Mouse (Mus musculus) hindbrain, embryonic 15.5 days (tissue): ENCODE measurements around the gene Dazap1. TPM values are rescaled to one million over a fixed set of nuclear protein-coding genes. Genes with fewer than 3 reads are reported as not detected.
A peak's percentile ranks its signal among the peaks of the same experiment; 100 is the strongest.

Source experiments
- ATAC-seq: fragments of 200-750 bp; cut with Nextera tagmentation; 2 replicates; pipeline ENCODE4 v1.8.0; 2017; ENCODE audit warnings: low read depth, moderate number of reproducible peaks, moderate TSS enrichment; ENCODE audit not compliant: low FRiP score
- H3K27ac ChIP-seq: fragments of 300-500 bp; sonication (generic); replicated peaks from 2 replicates; pipeline ENCODE4 v1.5.1; 2015; ENCODE audit warnings: mild to moderate bottlenecking, inconsistent platforms
- H3K27me3 ChIP-seq: fragments of 300-500 bp; sonication (generic); 2 replicates; pipeline ENCODE4 v1.6.1; 2015; ENCODE audit warnings: control low read depth, inconsistent platforms
- H3K36me3 ChIP-seq: fragments of 300-500 bp; sonication (generic); 2 replicates; pipeline ENCODE4 v1.6.1; 2015; ENCODE audit warnings: control low read depth, inconsistent platforms
- H3K4me1 ChIP-seq: fragments of 300-500 bp; sonication (generic); replicated peaks from 2 replicates; pipeline ENCODE4 v1.6.1; 2015; ENCODE audit warnings: control low read depth, inconsistent platforms
- H3K4me2 ChIP-seq: fragments of 300-500 bp; sonication (generic); 2 replicates; pipeline ENCODE4 v1.6.1; 2015; ENCODE audit warnings: moderate library complexity, mild to moderate bottlenecking, inconsistent platforms
- H3K4me3 ChIP-seq: fragments of 300-500 bp; sonication (generic); 2 replicates; pipeline ENCODE4 v1.5.1; 2015; ENCODE audit warnings: mild to moderate bottlenecking, inconsistent platforms
- H3K9ac ChIP-seq: fragments of 300-500 bp; sonication (generic); 2 replicates; pipeline ENCODE4 v1.6.1; 2015; ENCODE audit warnings: inconsistent platforms
- H3K9me3 ChIP-seq: fragments of 300-500 bp; sonication (generic); 2 replicates; pipeline ENCODE4 v1.6.1; 2016; ENCODE audit warnings: control low read depth, inconsistent platforms
- WGBS: fragments of 180-500 bp; shearing (Covaris S2); methylation state at CpG from one replicate; pipeline ENCODE4 v1.1.7; 2015; 5-methylcytosine and 5-hydroxymethylcytosine counted together
- polyA plus RNA-seq: library from polyadenylated mRNA; unstranded; fragments of >200 nt; fragmentation: Nextera tagmentation; extraction: Ambion mirVana; gene quantifications from 2 replicates; pipeline ENCODE4 v1.2.1, GENCODE M21; 2015

The Dazap1 gene
- polyA plus RNA-seq, 1 experiment from 2014 or later = 51.3 TPM

DNA sequence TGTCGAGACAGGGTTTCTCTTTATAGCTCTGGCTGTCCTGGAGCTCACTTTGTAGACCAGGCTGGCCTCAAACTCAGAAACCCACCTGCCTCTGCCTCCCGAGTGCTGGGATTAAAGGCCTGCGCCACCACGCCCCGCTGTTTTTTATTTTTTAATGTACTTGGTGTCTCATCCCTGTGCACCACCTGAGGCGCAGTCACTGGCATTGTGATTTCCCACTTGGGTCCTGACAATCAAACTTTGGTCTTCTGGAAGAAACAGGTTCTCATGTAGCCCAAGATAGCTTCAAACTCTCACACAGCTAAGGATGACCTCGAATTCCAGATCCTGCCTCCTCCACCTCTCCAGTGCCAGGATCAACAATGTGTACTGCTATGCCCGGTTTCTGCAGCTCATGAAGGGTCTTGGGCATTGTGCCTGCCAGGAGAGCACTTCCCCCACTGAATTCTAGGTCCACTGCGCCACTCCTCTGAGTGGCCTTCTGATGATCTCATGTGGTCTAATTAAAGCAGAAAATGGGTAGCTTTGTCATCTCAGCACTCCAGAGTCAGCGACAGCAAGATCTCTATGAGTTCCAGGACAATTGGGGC is 1.6 kb downstream of the Dazap1 start:
- Histone ChIP-seq H3K4me3 (no peak overlapping the region), H3K27me3 (no peaks in the 10 kb centered on the region), H3K9me3 (no peaks in the 10 kb centered on the region), H3K4me1 (peaks cover 66% of the 10 kb centered on the region), H3K36me3 (peaks cover 8% of the 10 kb centered on the region), H3K27ac (no peak overlapping the region), H3K4me2 (no peak overlapping the region), H3K9ac (no peak overlapping the region)
- WGBS = 91% methylated on average over 10 of the region's 10 CpGs
- no peak for ATAC-seq

- no peaks in the 10 kb centered on the region for H3K27me3 ChIP-seq
- H3K4me3 ChIP-seq = peak overlapping the region; percentile 96
- WGBS = 2% methylated on average over 60 of the region's 81 CpGs
- peaks cover 74% of the 10 kb centered on the region for H3K4me1 ChIP-seq
- peak overlapping the region; percentile 88 for H3K27ac ChIP-seq
- H3K9ac ChIP-seq = peak overlapping the region; percentile 99
- 0 out of 2 replicates have a peak, but pooled peaks cover 3% of the 10 kb centered on the region for H3K36me3 ChIP-seq
- no peaks in the 10 kb centered on the region for H3K9me3 ChIP-seq
- peak overlapping the region; percentile 85 for H3K4me2 ChIP-seq
- peak; percentile 81 for ATAC-seq
Measured at GRCm38 (mm10) chr10:80264341-80265148, 3.3 kb downstream of the Dazap1 start.

DNA sequence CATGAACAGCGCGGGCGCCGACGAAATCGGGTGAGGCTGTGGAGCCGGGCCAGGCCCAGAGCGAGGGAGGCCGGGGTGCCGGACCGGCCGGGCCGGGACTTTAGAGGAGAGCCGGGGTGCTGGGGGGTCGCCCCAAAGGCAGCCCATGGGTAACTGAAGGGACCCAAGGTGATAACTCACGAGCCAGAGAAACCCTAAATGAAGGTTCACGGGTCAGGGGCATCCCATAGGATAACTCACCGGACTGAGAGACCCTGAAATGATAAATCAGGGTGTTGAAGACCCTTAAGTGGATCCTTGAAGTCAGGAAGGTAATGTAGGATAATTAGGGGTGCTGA is 3.8 kb downstream of the Dazap1 start:
- ATAC-seq = no peak; the same call in 1 of the 2 replicates
- Histone ChIP-seq H3K9ac (peak overlapping the region; percentile 99), H3K4me3 (peak overlapping the region; percentile 96), H3K9me3 (no peaks in the 10 kb centered on the region), H3K4me1 (peaks cover 72% of the 10 kb centered on the region), H3K27ac (peak overlapping the region; percentile 88), H3K27me3 (no peaks in the 10 kb centered on the region), H3K36me3 (0 out of 2 replicates have a peak, but pooled peaks cover 3% of the 10 kb centered on the region), H3K4me2 (peak overlapping the region; percentile 85)
- under 1% methylated on average over 18 of the region's 18 CpGs for WGBS

DNA sequence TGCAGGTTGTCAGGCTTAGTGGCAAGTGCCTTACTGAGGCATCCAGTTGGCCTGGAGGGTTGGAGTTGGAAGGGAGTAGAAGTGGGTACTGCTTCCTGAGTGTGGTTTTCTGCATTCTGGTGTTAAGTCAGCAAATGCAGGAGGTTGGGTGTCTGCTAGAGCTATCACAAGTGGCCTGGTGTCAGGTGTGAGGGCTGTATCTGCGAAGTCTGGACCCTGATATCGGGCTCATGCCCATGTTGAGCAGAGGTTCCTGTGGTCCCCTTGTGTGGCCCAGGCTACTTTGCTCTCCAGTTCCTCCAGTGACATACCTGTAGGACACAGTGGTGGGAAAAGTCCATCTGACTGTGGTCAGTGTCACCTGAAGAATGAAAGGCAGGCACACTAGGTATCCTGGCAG is 8.8 kb downstream of the Dazap1 start:
- H3K9me3 ChIP-seq = no peaks in the 10 kb centered on the region
- H3K4me2 ChIP-seq = no peak overlapping the region
- no peak overlapping the region for H3K9ac ChIP-seq
- peaks cover 68% of the 10 kb centered on the region for H3K4me1 ChIP-seq
- H3K4me3 ChIP-seq = no peak overlapping the region
- 0 out of 2 replicates have a peak, but pooled peaks cover 6% of the 10 kb centered on the region for H3K36me3 ChIP-seq
- H3K27me3 ChIP-seq = no peaks in the 10 kb centered on the region
- 95% methylated on average over 2 of the region's 2 CpGs for WGBS
- H3K27ac ChIP-seq = 0 out of 2 replicates have a peak overlapping the region, but pooled peaks have one; percentile 30
- ATAC-seq = no peak

GRCm38 (mm10) chr10:80270734-80271181 is 9.5 kb downstream of the Dazap1 start:
- Histone ChIP-seq H3K9me3 (no peaks in the 10 kb centered on the region), H3K27me3 (no peaks in the 10 kb centered on the region), H3K27ac (0 out of 2 replicates have a peak overlapping the region, but pooled peaks have one; percentile 30), H3K4me1 (peaks cover 63% of the 10 kb centered on the region), H3K4me2 (no peak overlapping the region), H3K9ac (no peak overlapping the region), H3K36me3 (0 out of 2 replicates have a peak, but pooled peaks cover 6% of the 10 kb centered on the region), H3K4me3 (no peak overlapping the region)
- 72% methylated on average over 6 of the region's 6 CpGs for WGBS
- ATAC-seq = no peak

DNA sequence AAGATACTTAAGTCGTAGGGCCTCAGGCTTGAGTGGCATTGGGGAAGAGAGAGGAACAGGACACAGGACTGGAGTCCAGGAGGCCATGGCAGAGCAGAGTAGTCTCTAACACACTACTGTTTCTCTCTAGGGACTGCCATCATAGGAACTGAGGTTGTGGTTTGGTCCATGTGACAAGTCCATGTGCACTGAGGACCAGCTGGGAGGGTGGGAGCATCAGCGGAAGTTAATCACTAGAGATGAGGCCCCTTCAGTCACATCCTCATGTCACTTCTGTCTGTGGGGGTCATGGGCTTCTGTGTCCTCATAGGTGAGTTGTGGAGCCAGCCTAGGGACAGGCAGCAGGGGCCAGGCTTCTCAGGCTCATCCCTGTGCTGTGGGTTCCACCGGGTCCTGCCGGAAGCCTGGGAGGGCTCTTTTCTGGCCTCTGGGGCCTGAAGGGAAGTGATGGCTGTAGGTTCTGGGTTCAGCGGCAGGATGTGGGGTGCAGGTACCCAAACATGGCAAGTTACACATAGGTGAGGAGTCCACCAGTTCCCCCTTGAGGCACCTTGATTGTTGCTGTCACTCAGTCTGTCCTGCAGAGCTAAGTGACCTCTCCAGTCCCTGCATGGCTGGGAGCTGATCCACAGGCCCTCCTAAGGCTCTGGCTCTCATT is 10.0 kb downstream of the Dazap1 start:
- Histone ChIP-seq H3K27me3 (no peaks in the 10 kb centered on the region), H3K9me3 (no peaks in the 10 kb centered on the region), H3K4me2 (no peak overlapping the region), H3K4me1 (peaks cover 58% of the 10 kb centered on the region), H3K36me3 (peaks cover 10% of the 10 kb centered on the region; the same call in 1 of the 2 replicates), H3K9ac (no peak overlapping the region), H3K27ac (no peak overlapping the region), H3K4me3 (no peak overlapping the region)
- ATAC-seq = no peak
- WGBS = 84% methylated on average over 5 of the region's 5 CpGs

GRCm38 (mm10) chr10:80271870-80272585 is 10.7 kb downstream of the Dazap1 start:
- H3K4me3 ChIP-seq = no peak overlapping the region
- peaks cover 15% of the 10 kb centered on the region; the same call in 1 of the 2 replicates for H3K36me3 ChIP-seq
- no peak overlapping the region for H3K9ac ChIP-seq
- peaks cover 51% of the 10 kb centered on the region for H3K4me1 ChIP-seq
- no peaks in the 10 kb centered on the region for H3K27me3 ChIP-seq
- no peak overlapping the region for H3K27ac ChIP-seq
- H3K9me3 ChIP-seq = no peaks in the 10 kb centered on the region
- 88% methylated on average over 8 of the region's 8 CpGs for WGBS
- no peak overlapping the region for H3K4me2 ChIP-seq
- no peak for ATAC-seq

DNA sequence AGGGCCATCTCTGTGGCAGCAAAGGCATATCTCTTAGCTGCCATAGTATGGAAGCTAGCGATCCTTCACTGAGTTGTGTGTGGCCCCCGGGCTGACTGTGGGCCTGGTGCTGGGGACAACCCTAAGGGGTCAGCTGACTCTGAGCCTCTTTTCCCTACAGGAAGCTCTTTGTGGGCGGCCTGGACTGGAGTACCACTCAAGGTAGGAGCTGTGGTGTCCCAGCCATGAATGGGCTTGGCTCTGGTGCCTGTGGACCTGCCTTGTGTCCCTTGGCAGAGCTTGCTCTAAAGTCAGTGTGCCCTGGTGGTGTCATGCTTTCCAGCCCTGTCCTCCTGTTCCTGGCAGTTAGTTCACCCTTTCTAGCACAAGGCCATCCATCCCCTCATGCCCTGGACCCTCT is 12.6 kb downstream of the Dazap1 start:
- no peaks in the 10 kb centered on the region for H3K9me3 ChIP-seq
- no peak overlapping the region for H3K9ac ChIP-seq
- H3K27ac ChIP-seq = no peak overlapping the region
- H3K4me1 ChIP-seq = peaks cover 32% of the 10 kb centered on the region
- no peak overlapping the region for H3K4me2 ChIP-seq
- WGBS = 92% methylated on average over 3 of the region's 3 CpGs
- no peak overlapping the region for H3K4me3 ChIP-seq
- peaks cover 30% of the 10 kb centered on the region for H3K36me3 ChIP-seq
- H3K27me3 ChIP-seq = no peaks in the 10 kb centered on the region
- no peak for ATAC-seq

DNA sequence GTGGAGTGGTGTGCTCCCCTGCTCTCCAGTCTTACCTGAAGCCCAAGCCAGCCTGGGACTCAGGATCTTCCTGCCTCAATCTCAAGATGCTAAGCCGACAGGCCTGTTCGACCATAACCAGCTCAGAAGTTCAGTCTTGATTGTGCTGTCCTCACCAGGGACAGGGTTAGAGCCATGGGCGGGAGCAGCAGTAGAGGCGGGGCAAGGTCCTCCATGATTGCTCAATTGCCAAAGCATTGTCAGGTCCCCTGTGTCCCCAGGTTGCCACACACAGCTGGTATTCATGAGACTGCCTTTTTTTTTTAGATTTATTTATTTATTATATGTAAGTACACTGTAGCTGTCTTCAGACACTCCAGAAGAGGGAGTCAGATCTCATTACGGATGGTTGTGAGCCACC is 15.0 kb downstream of the Dazap1 start:
- Histone ChIP-seq H3K9me3 (no peaks in the 10 kb centered on the region), H3K9ac (no peak overlapping the region), H3K27me3 (no peaks in the 10 kb centered on the region), H3K4me1 (peaks cover 13% of the 10 kb centered on the region; the same call in 1 of the 2 replicates), H3K27ac (no peak overlapping the region), H3K4me2 (no peak overlapping the region), H3K4me3 (no peak overlapping the region), H3K36me3 (peaks cover 52% of the 10 kb centered on the region)
- WGBS = 88% methylated on average over 5 of the region's 5 CpGs
- ATAC-seq = no peak

DNA sequence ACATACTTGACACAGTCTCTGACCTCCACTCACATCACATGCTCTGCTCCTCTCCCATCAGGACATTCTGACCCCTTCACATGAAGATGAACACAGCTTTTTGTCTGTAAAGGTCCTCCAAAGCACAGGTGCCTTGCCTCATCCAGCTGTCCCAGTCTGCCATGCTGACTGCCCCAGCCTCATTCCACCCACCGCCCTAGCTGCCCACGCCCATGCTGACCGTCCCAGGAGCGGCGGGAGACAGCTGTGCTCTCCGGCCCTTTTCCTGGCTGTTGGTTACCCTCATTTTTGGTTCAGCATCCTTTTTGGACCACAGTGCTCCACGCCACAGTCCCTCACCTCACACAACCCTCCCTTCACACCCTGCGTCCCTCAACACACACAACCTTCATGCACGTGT is 17.1 kb downstream of the Dazap1 start:
- ATAC-seq = no peak
- peaks cover 57% of the 10 kb centered on the region for H3K36me3 ChIP-seq
- H3K9me3 ChIP-seq = no peaks in the 10 kb centered on the region
- H3K27ac ChIP-seq = no peak overlapping the region
- no peak overlapping the region for H3K9ac ChIP-seq
- 0 out of 2 replicates have a peak, but pooled peaks cover 3% of the 10 kb centered on the region for H3K4me1 ChIP-seq
- 92% methylated on average over 9 of the region's 9 CpGs for WGBS
- no peak overlapping the region for H3K4me2 ChIP-seq
- H3K27me3 ChIP-seq = no peaks in the 10 kb centered on the region
- H3K4me3 ChIP-seq = no peak overlapping the region

DNA sequence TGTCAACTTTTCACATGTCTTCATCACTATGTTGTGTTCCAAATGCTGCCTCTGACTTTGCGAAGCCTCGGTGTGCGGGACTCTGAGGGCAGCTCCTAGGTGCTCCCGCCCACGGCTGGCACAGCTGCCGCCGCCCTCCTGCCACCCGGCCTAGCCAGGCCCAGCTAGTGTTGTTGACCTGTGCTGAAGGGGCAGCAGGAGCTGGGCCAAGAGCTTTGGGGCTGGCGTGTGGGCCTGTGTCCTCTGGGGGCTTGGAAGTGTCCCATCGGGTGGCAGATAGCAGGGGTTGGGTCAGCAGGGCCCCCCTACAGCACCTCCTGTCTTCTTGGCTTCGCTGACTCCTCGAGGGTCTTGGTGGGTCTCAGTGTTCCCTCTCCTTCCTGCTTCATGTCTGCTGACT is 18.0 kb downstream of the Dazap1 start:
- Histone ChIP-seq H3K9me3 (no peaks in the 10 kb centered on the region), H3K4me2 (no peak overlapping the region), H3K4me3 (no peak overlapping the region), H3K27me3 (no peaks in the 10 kb centered on the region), H3K36me3 (peaks cover 66% of the 10 kb centered on the region), H3K27ac (no peak overlapping the region), H3K4me1 (0 out of 2 replicates have a peak, but pooled peaks cover 3% of the 10 kb centered on the region), H3K9ac (no peak overlapping the region)
- no peak for ATAC-seq
- 96% methylated on average over 12 of the region's 12 CpGs for WGBS
